Mouse (Mus musculus) ES-CJ7 (cell line): ENCODE data around the gene Prss32.
"Not testable (repeated sequence)": the region's sequence is repeated elsewhere in the genome, so short reads cannot be mapped to it uniquely, and the experiment has no call there.

Source experiments
- DNase-seq: peaks from one replicate; pipeline ENCODE4 v3.0.0; 2011; ENCODE audit warnings: low read depth, low spot score

Gene Prss32

DNA sequence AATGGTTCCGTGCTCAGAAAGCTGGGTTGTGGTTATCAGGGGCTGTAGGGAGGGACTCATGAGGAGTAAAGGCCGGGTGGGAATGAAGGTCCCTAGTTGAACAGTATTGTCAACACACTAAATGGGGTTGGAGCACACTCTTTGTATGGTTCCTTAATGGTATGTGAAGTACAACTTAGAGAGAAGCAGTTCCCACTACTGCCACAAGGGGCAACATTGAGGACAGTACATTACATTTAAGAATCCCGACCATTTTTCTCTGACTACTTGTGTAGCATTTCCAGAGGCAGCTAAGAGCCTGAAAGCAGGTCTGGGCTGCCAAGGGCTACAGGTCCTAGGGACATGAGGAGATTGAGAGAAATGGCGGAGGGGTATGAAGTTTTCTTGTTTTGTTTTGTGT is 2.5 kb upstream of the Prss32 start:
- peak; percentile 82 for DNase-seq

DNA sequence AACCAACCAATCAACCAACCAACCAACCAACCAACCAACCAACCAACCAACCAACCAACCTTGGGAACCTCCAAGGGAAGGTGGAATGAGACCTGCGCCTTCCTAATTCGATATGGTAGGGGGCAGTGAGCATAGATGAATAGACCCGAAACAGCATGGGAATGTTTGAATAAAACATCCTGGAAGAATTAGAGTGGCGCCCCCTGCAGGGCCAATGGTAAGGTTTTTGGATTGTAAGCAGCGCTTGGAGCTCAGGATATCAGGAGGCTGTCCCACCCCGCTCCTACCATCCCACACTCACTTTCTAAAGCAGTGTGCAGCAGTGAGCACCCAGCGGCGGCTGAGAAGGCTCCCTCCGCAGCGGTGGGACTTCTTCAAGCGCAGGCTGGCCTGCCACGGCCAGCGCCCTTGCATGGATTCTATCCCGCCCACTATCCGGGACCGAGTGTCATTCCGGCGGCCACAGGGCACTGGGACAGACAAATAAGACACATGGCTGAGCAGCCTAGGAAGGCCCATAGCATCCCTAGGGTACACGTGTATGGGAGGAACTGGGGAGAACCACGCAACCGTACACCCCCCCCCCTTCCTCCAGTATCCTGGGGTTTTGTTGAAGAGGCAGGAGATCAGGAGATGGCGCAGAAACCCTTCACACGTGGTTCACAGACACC is 379 bp upstream of the Prss32 start:
- peak; percentile 82 for DNase-seq

DNA sequence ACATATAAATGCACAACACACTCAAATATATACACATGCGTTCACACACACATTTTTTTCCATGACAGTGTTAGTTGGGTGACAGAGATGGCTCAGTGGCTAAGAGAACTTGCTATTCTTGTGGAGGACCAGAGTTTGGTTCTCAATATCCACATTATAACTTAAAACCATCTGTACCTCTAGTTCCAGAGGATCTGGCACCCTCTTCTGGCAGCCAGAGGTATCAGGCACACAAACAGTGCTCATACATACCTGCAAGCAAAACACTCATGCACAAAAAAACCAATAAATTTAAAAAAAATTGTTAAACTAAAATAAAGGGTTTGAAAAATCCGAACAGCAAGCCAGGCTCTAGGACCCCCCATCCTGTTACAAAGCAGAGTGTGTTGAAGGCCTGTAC is 6.4 kb downstream of the Prss32 start:
- no peak for DNase-seq

DNA sequence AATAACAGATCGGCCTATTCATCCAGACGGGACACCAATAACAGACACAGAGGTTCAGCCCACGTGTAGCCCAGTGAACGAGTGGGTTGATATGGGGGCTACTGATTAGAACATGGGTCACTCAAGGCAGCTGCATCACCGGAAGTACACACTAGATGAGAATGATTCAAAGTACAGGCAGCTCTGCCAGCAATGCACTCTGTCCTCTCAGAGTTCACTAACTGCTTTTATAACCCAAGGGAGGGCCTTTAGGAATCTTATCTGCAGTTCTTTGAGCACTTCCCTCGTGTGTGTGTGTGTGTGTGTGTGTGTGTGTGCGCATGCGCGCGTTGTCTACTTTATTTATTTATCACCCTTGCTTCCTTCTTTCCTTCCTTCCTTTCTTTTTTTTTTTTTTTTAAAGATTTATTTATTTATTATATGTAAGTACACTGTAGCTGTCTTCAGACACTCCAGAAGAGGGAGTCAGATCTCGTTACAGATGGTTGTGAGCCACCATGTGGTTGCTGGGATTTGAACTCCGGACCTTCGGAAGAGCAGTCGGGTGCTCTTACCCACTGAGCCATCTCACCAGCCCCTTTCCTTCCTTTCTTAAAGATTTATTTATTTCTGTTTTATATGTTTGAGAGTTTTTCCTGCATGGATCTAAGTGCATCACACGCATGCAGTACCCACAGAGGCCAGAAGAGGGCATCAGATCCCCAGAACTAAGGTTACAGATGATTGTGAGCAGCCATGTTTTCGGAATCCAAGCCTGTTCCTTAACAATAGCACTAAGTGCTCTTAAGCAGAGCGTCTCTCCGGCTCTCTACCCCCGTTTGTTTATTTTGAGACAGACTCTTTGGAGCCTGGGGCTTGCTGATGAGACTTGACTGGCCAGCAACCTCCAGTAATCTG is 7.4 kb downstream of the Prss32 start:
- peak; percentile 83 for DNase-seq

DNA sequence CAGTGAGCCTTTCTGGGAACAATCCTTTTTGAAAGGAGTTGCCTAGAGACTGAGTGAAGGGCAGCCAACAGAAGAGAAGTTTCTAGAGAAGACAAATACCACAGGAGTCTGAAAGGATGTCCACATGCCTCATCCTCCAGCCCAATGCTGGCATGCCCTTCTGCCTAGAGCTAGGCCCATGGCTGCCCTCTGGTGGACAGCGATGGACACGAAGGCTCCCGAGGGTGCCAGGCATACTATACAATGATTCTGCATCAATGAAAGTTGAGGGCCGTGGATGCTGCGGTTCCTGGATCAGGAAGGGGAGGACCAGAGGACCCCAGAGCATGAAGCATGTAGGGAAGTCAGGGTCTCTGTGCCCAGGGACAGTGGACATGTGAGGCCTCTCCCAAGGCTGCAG is 9.6 kb downstream of the Prss32 start:
- peak; percentile 50 for DNase-seq

DNA sequence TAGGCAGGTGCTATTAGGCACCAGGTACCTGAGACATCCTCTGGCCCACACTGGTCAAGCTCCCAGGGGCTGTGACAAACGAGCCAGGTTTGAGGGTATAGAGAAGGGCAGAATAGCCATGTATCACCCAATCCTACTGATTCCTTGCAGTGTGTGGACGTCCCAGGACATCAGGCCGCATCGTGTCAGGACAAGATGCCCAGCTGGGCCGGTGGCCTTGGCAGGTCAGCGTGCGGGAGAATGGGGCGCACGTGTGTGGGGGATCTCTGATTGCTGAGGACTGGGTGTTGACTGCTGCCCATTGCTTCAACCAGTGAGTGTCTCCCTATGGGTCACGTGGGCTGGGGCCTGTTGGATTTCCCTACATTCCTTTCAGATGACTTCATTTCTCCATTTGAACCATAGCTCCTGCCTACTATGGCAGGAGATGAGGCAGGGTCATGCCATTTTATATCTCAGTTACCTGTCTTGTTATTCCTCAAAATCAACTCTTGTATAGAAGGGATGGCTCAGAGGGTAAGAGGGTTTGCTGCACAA is 10.6 kb downstream of the Prss32 start:
- DNase-seq: no peak

DNA sequence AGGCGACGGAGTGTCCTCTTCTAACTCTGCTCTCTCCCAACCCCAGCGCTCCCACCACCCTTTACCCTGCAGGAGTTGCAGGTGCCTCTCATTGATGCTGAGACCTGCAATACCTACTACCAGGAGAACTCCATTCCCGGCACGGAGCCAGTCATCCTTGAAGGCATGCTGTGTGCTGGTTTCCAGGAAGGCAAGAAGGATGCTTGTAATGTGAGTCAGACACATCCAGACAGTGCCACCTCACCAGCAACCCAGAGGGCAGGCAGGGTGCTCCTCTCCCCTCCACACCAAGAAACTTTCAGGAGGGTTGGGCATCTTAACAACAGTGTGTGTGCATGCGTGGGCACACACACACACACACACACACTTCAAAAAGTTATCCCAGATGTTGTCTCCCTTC is 13.5 kb downstream of the Prss32 start:
- DNase-seq: no peak

DNA sequence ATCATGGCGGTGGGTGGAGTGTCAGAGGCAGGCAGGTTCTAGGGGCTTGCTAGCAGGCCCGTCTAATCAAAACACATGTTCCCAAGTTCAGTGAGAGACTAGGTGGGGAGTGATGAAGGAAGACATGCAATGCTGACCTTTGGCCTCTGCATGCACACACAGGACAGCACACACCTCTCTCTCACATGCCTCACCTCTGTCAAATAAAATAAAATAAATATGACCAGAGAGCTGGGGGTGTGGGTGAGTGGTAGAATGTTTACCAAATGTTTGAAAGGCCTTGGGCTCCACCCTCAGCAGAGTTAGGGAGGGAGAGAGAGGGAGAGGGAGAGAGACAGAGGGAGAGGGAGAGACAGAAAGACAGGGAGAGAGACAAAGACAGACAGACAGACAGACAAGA is 14.3 kb downstream of the Prss32 start:
- no peak for DNase-seq

DNA sequence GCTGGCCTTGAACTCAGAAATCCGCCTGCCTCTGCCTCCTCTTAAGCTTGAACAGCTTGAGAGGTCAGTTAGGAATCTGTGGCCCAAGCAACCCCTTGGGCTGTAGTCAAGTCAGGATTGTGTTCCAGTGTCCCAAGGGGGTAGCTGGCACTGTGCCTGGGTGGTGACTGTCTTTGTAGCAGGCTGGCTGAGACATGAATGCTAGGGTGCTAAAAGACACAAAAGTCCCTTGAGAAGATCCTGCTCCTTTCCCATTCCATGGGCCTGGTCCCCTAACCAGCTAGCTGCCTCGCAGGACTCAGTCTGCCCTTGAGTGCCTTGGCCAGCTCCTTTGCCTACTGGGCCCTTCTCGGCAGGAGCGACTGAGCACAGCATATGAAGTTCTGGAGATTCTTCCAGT is 19.3 kb downstream of the Prss32 start:
- no peak for DNase-seq

DNA sequence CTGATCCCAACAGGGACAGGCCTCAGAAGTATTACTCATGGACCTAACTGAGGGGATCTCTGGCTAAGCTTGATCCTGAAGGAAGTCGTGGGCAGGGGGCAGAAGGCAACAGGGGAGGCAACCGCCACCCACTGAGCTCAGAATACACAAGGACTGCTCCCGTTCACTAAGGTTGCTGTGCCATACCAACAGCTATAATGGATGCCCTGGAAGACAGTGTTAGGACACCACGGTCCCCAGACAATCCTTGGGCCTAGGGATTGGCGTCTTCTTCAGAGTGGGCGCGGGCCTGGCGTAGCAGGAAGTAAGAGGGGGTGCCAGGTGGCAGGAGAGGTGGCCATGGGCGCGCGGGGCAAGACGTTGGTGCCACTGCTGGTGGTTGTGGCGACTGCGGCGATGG is 24.1 kb downstream of the Prss32 start, which contains the start of gene Prss21:
TSS of gene Prss21 (plus strand) at position 301 of the 400 bp plus-strand sequence.
- no peak for DNase-seq

DNA sequence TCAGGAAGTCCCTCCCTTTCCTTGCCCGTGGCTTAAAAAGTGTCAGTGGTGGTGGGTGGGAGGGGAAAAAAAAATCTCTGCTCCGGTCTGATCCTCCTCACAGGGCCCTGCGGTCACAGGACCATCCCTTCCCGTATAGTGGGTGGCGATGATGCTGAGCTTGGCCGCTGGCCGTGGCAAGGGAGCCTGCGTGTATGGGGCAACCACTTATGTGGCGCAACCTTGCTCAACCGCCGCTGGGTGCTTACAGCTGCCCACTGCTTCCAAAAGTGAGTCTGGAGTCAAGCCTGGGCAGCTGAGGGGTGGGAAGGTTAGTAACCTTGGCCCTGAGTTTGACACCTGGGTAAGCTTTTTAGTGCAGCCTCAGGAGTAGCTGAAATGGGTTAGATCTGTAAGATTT is 24.9 kb downstream of the Prss32 start:
- no peak for DNase-seq

DNA sequence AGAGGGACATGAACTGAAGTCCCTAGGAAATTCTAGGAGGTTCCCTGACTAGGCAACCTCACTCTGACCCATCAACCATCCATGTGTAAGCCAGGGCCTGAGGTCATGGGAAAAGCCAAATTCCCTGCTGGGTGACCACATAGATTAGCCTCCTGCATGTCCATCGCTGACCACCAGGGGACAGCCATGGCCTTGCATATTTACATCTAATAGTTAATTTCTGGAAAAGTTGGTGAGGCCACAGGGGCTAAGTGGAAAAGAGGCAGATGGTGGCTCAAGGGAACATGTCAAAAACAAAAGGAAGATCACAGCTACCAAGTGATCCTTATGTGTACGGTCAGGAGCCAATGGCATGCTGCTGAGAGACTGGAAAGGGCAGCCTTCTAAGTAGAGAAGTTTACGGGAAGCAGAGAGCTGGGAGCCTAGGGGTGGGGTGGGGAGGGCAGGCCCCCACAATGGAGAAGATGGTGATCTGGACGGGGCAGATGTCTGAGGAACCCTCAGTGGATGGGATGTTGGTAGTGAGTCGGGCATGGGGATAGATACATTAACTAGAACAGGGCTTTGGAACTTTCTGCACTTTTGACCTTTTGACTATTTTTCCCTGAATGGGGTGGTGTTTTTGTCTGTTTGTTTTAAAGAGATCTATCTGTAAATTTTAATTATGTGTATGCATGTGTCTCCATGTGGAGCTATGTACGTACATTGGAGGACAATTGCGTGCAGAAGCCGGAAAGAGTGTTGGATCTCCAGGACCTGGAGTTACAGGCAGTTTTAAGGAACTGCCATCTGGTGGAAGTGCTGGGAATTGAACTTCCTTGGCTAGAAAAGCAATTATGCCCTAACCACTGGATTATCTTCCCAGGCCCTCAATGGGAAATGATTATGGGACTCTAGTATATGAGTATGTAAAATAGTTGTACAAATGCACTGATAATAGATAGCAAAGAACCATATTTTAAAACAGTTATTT is 30.5 kb downstream of the Prss32 start:
- peak; percentile 35 for DNase-seq

DNA sequence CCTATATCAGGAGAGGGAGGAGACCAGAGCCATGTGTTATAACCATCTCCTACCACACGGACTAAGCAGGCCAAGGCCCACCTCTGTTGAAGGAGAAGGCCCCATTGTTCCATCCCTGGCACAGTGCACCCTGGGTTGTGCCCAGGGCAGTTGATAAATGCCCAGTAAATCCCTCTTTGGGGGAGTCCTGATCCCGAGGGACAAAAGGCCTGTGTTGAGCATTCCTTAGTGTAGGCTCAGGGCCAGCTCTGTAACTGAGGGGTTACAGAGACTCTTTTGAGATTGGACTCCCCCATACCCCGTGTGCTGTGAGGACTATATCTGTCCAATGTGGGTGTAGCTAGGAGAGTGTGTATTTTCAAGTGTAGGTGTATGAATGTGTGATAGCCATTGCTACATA is 33.1 kb downstream of the Prss32 start:
- DNase-seq: no peak

DNA sequence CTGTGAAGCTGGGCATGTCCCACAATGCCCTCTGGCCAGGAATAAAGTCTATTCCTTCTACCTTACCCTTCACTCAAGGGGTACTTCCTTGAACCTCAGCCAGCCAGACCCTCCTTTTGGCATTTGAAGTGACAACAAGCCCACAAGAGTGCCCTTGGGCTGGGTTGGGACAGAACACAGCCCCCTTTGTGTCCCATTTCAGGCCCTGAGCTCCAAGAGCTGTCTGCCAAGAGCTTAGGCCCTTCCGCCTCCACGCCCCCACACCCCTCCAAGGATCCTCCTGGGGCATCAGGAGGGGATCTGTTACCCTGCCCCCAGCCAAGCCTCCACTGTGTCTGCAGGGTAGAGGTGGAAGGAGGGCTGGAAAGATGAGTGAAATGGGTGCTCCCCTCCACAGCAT is 33.5 kb downstream of the Prss32 start:
- DNase-seq: no peak

DNA sequence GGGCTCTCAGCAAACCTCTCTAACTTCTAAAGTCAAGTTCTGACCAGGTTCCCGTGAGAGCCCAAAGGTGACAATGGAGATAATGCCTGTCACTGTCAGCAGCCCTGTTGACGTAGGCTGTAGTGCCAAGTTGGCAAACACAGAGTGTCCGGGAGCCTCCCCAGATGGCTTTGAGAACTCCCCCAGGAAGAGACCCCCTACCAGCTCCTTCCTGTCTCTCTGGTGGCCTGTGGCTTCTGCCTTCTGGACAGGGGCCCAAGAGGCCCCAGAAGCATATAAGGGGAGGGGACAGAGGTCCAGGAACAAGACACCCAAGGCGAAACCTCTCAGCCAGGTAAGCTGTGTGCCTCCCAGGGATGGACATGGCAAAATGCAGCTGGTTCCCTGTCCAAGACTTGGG is 36.9 kb downstream of the Prss32 start, which contains the start of the genes Dcpp1 and Dcpp2:
TSS of gene Dcpp1 (plus strand) at position 301 of the 400 bp plus-strand sequence.
TSS of gene Dcpp2 (plus strand) at position 305 of the 400 bp plus-strand sequence.
- not testable (repeated sequence) for DNase-seq
